Mouse (Mus musculus) heart, postnatal 14 days (tissue): ENCODE results near the gene Ppp4r1. TPM values are rescaled to one million over a fixed set of nuclear protein-coding genes. Genes with fewer than 3 reads are reported as not detected.

Source experiments
- DNase-seq, 2 experiments: peaks; one replicate each; pipeline ENCODE4 v3.0.0; 2021 to 2022
- intact Hi-C: fragments of 180-260 bp; cut with DNase I; formaldehyde crosslinking; loops from one replicate; pipeline ENCODE4 v1.15.1; 2025
- total RNA-seq, 2 experiments: library from RNA; stranded (reverse); gene quantifications; 2 replicates each; pipeline ENCODE4 v1.2.3; 2021

Gene Ppp4r1
- total RNA-seq, 2 experiments from 2014 or later: 51.8 to 58.6 TPM

DNA sequence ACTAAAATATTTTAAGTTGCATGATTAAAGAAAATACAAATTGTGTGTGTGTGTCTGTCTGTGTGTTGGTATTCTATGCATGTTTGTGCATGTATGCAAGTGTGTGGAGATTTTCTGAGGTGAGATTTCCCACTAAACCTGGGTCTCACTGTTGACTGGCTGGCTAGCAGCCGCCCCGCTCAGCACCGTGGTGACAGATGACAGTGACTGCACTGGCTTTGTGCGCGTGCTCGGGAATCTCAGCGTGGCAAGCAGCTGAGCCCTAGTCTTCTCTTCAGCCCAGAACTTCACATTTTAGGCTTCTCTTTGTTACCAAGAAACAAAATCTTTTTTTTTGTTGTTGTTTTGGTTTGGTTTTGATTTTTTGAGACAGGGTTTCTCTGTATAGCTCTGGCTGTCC is 13.7 kb downstream of the Ppp4r1 start:
- no peak for DNase-seq
- intact Hi-C loops: no loop called here

DNA sequence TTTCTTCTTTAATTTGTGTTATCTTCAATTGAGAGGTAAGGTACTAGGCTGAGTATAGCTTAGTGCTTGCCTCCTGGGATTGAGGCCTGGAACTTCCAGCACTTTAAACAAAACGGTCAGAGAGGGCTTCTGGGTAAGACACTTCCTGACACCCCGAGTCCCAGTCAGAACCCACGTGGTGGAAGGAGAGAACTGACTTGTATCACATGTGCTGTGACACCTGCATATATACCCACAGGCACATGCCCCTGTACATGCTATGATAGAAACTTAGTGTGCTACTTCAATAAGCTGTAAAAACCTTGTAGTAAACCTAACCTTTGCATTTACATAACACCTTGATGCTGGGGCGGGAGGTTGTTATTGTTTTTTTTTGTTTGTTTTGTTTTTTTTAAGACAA is 16.1 kb downstream of the Ppp4r1 start:
- intact Hi-C loops: no loop called here
- DNase-seq: no peak

DNA sequence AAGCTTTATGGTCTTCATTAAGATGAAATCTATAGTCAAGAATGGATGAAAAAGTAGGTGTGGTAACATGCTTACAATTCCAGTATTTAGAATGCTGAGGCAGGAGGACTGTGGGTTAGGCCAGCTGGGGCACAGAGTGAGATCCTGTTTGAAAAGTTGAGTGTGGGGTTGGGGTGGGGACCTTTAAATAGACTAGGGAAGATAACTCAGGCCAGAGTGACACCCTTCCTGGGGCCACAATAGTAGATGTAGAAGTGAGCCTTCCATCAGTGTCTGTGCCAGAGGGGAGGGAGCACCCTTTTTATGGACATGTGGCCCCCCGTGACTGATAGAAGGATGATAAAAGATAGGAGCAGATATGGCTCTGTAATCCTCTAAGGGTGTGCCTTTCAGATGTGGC is 17.0 kb downstream of the Ppp4r1 start:
- intact Hi-C loops: no loop called here
- DNase-seq: no peak

DNA sequence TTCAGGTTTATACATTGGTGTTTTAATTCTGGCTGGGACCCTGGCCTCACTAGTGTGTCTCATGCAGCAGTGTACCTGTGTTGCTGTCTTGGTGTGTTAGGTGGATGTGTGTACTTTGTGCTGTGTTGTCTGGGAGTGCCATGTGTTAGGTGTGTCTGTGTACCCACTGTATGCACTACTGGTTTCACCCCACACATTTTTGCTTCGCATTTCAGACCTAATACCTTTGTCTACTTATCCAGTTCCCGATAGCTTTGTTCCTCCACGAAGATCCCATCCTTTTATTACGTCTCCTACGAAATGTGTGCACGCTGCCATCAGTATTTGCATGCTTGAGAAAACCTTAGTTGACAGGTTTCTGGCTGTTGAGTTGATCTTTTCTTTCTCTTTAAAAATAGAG is 18.1 kb downstream of the Ppp4r1 start:
- DNase-seq: no peak

DNA sequence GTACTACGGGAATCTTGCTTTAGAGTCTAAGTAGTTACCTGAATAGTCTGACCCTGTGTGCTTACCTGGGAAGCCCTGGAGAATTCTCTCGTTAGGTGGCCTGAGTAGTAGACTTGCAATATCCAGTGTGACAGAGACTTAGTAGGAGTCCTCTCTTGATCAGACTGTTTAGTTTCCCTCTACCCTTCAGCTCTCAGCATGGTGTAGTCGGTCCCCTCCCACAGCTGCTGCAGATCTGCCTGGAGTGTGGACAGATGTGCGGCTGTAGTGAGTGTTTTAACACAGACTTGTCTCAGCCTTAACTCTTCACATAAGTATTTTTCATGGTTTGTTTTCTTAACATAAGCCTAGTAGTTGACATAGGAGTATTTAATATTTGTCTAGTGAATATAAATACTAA is 19.7 kb downstream of the Ppp4r1 start:
- no peak for DNase-seq
- intact Hi-C loops: no loop called here

More for the DNA sequence above, 18.1 kb downstream of the Ppp4r1 start:
- intact Hi-C loops: no loop called here

DNA sequence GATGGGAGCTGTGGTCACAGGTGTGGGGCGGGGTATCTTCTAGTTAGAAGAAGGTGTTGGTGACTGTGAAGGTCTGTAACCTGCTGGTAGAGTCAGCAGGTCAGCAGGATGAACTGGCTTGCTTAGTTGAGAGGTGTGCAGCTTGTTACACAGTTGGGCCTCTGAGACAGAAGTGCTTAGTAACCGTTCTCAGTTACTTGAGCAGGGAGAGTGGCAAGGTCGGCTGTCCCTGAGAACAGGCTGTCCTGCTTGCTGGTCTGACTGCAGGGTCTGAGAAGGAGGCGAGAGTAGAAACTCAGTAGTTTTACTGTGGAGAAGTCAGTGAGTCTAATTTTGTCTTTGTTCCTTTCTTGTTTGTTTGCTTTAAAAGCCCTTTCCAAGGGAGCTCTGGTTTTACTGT is 23.6 kb downstream of the Ppp4r1 start:
- no peak for DNase-seq
- intact Hi-C loops: no loop called here

DNA sequence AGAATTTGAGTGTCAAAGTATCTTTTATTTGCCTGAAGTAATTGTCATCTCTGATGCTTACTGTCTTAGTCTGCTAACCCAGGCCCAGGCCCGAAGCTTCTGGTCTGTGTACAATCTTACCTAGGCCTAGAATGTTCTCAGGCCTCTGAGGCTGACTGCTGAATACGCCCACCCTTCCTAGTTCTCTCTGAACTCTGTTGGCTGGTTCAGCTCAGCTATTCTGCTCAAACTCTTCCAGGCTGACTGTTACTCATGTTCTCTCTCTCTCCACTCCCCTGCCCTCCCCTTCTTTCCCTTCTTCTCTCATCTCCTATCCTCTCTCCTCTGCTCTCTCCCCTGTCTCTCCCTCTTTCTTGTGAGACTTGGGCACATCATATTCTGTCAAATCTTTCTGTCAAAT is 24.0 kb downstream of the Ppp4r1 start:
- intact Hi-C loops: no loop called here
- no peak for DNase-seq

DNA sequence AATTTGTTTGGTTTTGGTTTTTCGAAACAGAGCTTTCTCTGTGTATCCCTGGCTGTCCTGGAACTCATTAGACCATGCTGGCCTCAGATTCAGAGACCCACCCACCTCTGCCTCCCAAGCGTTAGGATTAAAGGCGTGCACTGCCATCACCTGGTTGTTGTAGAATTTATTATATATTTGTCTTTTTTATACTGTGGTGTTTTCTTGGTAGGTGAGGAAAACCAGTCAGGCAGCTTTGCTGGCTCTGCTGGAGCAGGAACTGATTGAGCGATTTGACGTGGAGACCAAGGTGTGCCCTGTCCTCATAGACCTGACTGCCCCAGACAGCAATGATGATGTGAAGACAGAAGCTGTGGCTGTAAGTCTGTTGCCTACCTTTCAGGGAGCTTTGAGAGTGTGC is 28.7 kb downstream of the Ppp4r1 start:
- intact Hi-C loops: no loop called here
- DNase-seq: no peak

DNA sequence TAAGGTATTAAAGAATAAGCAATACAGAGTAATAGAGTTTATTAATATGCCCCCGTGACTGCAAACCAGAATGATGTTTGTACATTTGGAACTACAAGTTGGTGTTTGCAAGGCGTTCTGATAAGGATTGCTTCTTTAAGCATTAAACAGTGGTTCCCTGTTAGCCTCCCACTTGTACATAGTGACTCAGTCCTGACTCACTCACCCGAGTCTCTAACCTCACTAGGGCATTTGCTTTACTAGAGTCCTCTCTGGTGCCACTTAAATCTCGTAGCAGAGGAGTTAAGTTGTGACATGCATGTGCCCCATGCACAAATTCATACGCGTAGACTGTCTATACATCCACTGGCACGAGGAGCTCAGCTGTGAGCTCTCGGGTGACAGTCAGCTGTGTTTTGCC is 31.4 kb downstream of the Ppp4r1 start:
- DNase-seq: no peak
- intact Hi-C loops: no loop called here

DNA sequence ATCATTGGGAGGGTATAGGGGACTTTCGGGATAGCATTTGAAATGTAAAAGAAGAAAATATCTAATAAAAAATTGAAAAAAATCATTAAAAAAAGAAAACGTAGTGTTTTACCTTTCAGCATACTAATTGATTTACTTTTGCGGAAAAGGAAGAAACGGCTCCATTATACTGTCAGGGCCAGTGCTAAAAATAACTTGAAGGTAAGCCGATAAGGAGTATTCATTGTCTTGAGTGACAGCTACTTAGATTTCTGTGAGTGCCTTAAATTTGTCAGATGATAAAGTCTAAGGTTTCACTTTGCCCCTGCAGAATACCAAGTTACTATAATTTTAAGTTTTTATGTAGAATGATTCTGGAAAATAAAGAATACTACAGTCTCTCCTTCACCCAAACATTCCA is 37.8 kb downstream of the Ppp4r1 start:
- intact Hi-C loops: no loop called here
- DNase-seq: no peak

DNA sequence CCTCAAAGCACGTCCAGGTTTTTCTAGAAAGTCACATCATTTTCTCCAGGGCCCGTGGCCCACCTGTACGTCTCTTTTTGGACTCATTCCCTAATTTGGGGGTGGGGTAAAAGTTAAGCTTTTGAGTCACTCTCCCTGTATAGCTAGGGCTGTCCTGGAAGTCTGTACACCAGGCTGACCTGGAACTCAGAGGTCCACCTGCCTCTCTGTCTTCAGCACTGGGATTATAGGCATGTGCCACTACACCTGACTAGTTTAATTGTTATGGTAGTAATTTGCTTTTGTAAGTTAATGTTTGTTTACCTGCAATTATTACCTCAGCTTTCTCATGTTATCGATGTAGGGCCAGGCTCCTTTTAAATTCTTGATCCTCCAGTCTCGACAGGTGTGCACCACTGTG is 40.0 kb downstream of the Ppp4r1 start:
- intact Hi-C loops: no loop called here
- DNase-seq: no peak

DNA sequence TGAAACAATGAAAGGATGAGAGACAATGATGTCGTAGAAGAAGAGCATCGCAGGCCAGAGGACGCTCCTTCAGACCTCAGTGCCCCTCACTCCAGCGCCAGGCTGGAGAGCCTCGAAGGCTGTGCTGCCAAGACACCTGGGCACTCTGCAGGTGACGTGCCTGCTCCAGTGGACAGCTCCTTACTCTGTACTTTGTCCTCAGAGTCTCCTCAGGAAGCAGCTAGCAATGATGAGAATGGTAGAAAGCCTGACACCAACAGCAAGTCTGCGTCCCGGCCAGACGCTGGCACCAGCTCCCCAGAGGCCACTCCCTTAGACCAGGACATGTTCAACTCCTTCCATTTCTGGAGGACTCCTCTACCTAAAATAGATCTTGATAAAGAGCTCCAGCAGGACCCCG is 41.9 kb downstream of the Ppp4r1 start:
- no peak for DNase-seq
- intact Hi-C loops: no loop called here

DNA sequence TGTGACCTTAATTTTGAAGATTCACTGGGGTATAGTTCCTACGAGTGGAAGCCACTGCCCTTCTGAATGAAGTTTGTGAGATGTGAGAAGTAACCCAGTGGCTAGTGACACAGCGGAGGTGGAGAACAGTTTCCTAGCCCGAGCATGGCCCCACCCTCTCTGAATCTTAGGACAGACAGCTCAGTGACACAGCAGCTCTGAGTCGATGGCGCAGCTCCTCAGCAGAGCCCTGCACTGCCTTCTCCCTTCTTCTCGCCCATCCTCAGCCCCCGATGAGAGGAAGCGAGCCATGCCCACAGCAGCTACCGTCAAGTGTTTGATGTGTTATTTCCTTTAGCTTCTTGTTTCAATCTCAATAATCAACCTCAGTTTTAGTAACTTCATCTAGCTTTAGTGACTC is 43.9 kb downstream of the Ppp4r1 start:
- no peak for DNase-seq
- intact Hi-C loops: no loop called here

DNA sequence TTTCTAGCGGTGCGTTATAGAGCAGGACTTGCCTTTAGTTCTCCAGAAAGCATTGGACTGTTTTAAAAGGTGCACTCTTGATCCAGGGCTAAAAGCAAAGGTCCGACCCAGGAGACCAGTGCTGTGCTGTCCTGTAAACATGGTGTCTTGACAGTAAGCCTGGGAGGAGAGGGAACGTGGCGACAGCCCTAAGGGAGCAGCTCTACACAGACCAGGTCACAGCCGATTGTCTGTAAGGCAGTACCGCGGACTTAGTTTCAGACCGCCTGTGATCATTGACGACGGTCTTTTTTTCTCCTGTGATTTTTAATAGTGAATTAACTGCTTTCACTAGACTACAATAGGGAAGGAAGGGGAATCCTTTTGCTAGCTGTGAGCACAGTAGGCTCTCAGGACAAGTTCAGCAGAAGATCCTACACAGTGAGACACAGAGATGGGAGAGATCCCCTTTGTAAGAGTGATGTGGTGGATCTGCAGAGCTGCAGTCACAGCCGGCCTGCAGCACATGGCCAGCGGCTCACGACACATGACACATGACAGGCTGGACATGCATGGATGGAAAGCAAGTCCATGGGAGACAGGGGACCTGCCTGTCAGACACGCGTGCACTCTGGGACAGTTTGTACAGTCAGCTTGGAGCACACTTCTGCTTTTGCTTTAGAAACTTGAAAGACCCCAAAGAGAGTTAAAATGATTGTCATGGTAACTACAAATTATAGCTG is 44.9 kb downstream of the Ppp4r1 start:
- intact Hi-C loops: no loop called here

DNA sequence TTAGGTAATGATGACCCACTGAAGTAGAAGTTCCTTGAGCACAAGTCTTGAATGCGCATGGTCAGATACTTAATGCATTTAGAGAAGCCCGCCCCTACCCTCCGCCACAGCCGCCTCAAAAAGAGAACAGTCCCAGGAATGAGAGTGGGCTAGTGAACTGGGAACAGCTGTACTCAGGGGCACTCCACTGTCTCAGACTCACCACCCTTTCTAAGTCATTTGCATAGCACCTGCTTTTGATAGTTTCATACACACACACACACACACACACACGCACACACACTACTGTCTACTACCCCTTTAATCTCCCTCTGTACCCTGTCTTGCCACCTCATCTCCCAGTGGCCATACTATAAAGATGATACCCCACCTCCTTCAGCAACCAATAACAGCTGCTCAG is 45.5 kb downstream of the Ppp4r1 start:
- DNase-seq: no peak
- intact Hi-C loops: no loop called here

More for the DNA sequence above, 44.9 kb downstream of the Ppp4r1 start:
- DNase-seq: no peak

DNA sequence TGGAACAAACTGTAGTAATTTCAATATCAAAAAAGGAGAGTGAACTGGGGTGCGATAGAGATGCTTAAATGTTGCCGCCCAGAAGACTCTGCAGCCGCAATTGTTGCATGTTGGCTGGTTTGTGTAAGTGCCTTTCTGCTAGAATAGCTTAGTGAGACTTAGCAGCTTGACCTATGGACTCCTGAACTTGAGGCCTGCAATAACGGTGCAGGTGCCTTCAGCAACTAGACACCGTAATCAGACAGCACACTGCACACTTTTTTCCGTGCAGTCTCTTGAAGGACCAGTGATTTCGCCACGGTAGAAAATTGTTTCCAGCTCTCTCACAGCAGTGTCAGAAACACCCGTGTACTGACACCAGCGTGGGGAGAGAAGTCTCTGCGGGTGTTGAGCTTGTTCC is 46.6 kb downstream of the Ppp4r1 start:
- no peak for DNase-seq
- intact Hi-C loops: no loop called here

DNA sequence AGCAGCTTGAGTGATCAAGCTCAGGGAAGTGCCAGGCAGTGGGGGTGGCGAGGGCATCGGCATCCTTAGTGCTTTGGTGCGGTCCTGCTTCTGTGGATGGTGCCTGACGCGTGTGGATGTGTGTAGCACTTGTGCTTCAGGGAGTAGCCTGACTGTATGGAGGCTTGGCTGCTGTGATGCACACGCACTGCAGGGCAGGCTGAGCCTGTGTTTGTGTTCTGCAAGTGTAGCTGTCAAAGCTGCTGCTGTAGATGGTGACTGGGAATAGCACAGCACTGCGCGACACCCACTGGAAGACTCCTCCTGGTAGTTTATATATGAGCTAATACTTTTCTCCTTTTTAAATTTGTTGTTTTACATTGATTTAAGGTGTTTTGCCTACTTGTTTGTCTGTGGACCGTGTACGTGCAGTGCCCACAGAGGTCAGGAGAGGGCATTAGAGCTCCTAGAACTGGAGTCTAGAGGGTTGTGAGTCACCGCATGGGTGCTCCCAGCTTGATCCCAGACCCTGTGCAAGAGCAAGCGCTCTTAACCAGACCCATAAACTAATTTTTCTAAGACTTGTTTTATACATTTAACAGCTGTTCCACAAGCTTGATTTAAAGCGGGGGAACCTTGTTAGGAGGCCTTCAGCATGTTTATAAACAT is 48.0 kb downstream of the Ppp4r1 start:
- no peak for DNase-seq
- intact Hi-C loops: no loop called here

DNA sequence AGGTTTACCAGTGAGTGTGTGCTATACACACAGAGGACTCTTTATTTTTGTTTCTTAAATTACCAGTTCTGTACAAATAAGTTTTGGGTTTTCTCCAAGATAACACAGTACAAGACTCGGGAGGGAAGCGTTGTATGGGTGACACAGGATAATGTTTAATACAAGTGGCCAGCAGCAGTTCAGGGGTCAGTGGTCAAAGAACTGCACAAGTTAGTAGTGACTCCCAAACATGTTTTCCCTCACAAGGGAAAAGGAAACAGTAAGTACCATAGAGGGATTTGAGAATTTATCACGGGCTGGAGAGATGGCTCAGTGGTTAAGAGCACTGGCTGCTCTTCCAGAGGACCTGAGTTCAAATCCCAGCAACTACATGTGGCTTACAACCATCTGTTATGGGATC is 51.5 kb downstream of the Ppp4r1 start:
- intact Hi-C loops: no loop called here
- no peak for DNase-seq

DNA sequence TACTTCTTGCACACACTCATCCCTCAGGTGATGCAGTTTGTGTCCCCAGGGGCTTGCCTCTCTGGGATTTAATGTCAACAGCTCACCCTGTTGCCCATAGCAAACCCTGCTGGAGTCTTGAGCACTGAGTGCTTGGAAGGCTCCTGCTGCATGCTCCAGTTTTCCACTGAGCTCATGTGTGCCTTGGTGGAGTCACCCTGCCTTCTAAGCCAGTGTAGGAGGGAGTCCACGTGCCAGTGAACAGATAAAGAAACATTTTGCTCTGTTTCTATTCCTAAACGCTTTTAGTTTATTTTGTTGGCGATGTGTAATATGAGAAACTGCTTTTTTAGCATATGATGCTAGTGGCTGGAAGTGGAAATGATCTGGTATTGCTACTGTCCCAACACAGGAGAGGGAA is 54.4 kb downstream of the Ppp4r1 start:
- DNase-seq: no peak
- intact Hi-C loops: no loop called here

DNA sequence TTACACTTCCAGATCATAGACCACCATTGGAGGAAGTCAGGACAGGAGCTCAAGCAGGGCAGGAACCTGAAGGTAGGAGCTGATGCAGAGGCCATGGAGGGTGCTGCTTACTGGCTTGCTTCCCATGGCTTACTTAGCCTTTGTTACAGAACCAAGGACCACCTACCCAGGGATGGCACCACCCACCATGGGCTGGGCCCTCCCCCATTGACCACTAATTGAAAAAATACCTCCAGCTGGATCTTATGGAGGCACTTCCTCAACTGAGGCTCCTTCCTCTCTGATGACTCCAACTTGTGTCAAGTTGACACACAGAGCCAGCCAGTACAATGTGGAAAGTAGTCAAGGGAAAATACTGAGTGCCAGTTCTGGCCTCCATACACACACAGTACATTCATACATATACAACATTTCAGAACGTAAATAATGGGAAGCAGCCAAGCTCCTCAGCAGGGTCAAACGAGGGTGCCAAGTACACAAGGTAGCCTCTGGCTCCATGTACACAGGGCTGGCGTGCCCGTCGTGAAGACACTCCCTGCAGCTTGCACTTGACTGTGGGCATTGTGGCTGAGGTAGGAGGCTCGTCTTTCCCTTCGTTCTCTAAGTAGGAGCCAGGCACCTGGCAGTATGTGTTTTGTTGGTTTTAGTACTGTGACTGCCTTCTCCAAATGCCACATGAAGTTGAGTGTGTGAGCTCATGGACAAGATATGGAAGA is 57.3 kb downstream of the Ppp4r1 start:
- intact Hi-C loops: no loop called here

DNA sequence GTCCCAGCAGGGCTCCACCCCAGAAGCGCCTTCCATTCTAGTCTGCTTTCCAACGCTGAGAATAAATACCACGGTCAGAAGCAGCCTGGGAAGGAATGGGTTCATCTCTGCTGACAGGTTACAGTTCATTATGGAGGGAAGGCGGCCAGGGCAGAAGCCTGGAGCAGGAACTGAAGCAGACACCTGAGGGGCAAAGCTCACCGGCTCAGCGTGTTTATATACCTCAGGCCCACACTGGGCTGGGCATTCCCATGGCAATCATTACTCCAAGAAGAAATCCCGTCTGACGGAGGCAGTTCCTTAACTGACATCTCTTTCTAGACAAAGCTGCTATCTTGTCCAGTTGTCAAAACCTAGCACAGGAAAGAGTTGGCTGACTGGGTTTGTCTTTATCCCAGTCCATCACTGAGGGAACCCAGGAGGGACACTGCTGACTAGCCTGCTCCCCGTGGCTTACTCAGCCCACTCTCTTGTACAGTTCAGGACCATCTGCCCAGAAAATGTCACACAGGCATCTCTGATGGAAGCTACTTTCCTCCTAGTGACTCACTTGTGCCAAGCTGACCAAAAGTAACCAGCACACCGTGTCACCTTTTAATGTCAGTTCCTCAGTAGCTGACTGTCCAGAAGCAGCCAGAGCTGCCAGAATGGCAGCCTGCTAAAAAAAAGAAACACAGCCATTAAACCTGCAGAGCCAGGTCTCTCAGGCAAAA is 60.5 kb downstream of the Ppp4r1 start:
- DNase-seq: no peak
- intact Hi-C loops: no loop called here

More for the DNA sequence above, 57.3 kb downstream of the Ppp4r1 start:
- no peak for DNase-seq
